Mouse (Mus musculus): Measurements from ENCODE around the gene Hsd11b2.

GRCm38 (mm10) chr8:105509997-105510735 lies 8.4 kb upstream of the Hsd11b2 start:
- TF ChIP-seq CTCF (IDR thresholded peaks at IDR 0.05; ENCODE audit: low read depth) (no peak), EP300 (IDR thresholded peaks at IDR 0.05; ENCODE audit: low read depth) (no peak)

Data from liver, embryonic 14.5 days (tissue).